Mouse (Mus musculus): ENCODE data around the gene Mcm3ap. TPM values are rescaled to one million over a fixed set of nuclear protein-coding genes. Genes with fewer than 3 reads are reported as not detected.

The Mcm3ap gene
- polyA plus RNA-seq (2014; fragmentation: Nextera tagmentation; extraction: Ambion mirVana), result 64.8 and 76.4 TPM in 2 replicates

GRCm38 (mm10) chr10:76468203-76469162 lies at the start of gene Mcm3ap, which contains the start of gene Ybey:
Gene Mcm3ap, plus strand, starts transcription at chr10:76468927.
Gene Ybey, minus strand, starts transcription at chr10:76469114.
- H3K4me2 ChIP-seq (ENCODE audit: low read depth, low read length), result peak within 1 kb of the TSS; percentile 49
- peak within 1 kb of the TSS; percentile 57; the same call in 1 of the 2 replicates for H3K27ac ChIP-seq (replicated peaks; ENCODE audit: low read depth, low read length)
- no peaks in the 10 kb centered on the region for H3K4me1 ChIP-seq (ENCODE audit: control insufficient read depth, insufficient read depth, low read length)
- peak; percentile 93 for DNase-seq (ENCODE audit: low spot score)
- peaks cover 7% of the 10 kb centered on the region for H3K36me3 ChIP-seq (replicated peaks; ENCODE audit: control insufficient read depth, insufficient read depth, low read depth, low read length)
- H3K27me3 ChIP-seq (ENCODE audit: control insufficient read depth, insufficient read depth, low read length), result no peaks in the 10 kb centered on the region
- H3K4me3 ChIP-seq (ENCODE audit: low read depth, low read length), result peak within 1 kb of the TSS; percentile 83
- no peaks in the 10 kb centered on the region for H3K9me3 ChIP-seq (replicated peaks; ENCODE audit: control insufficient read depth, low read length)
- H3K9ac ChIP-seq (replicated peaks; ENCODE audit: low read length), result peak within 1 kb of the TSS; percentile 93
- 2% methylated on average over 55 of the region's 55 CpGs for WGBS
- peak; percentile 95 for ATAC-seq (replicated peaks; ENCODE audit: insufficient number of reproducible peaks, low FRiP score, low TSS enrichment, low read depth)

DNA sequence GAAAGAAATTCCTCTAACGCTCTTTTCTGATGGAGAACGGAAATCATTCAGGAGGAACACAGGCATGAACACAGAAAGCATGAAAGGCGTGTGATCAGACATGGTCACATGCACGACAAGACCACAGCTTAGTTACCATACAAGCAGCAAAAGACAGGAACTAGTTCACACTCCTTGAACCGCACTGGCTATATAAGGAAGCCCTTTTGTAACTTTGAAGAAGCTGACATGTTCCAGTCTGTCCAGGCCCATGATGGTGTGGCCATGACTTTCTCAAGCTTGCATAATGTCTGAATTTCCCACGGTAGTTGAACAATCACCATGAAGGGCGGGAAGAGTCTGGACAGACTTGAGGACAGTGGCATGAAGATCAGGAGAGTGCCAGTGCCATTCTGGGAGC lies 43.1 kb upstream of the Mcm3ap start:
- ATAC-seq (replicated peaks; ENCODE audit: insufficient number of reproducible peaks, low FRiP score, low TSS enrichment, low read depth) (no peak), DNase-seq (ENCODE audit: low spot score) (no peak)
- H3K27me3 ChIP-seq (ENCODE audit: control insufficient read depth, insufficient read depth, low read length), result no peaks in the 10 kb centered on the region
- peaks cover 12% of the 10 kb centered on the region for H3K36me3 ChIP-seq (replicated peaks; ENCODE audit: control insufficient read depth, insufficient read depth, low read depth, low read length)
- H3K4me2 ChIP-seq (ENCODE audit: low read depth, low read length), result no peak overlapping the region
- H3K9ac ChIP-seq (replicated peaks; ENCODE audit: low read length), result no peak overlapping the region
- no peaks in the 10 kb centered on the region for H3K4me1 ChIP-seq (ENCODE audit: control insufficient read depth, insufficient read depth, low read length)
- no peaks in the 10 kb centered on the region for H3K9me3 ChIP-seq (replicated peaks; ENCODE audit: control insufficient read depth, low read length)
- WGBS, result 94% methylated on average over 7 of the region's 7 CpGs
- H3K27ac ChIP-seq (replicated peaks; ENCODE audit: low read depth, low read length), result no peak overlapping the region
- no peak overlapping the region for H3K4me3 ChIP-seq (ENCODE audit: low read depth, low read length)

GRCm38 (mm10) chr10:76433925-76434324 lies 34.8 kb upstream of the Mcm3ap start:
- WGBS, result 93% methylated on average over 11 of the region's 11 CpGs
- H3K27me3 ChIP-seq (ENCODE audit: control insufficient read depth, insufficient read depth, low read length), result no peaks in the 10 kb centered on the region

GRCm38 (mm10) chr10:76439107-76439890 lies 29.4 kb upstream of the Mcm3ap start:
- no peaks in the 10 kb centered on the region for H3K27me3 ChIP-seq (ENCODE audit: control insufficient read depth, insufficient read depth, low read length)
- 95% methylated on average over 9 of the region's 9 CpGs for WGBS
- H3K4me3 ChIP-seq (ENCODE audit: low read depth, low read length), result no peak overlapping the region
- H3K4me1 ChIP-seq (ENCODE audit: control insufficient read depth, insufficient read depth, low read length), result no peaks in the 10 kb centered on the region
- ATAC-seq (replicated peaks; ENCODE audit: insufficient number of reproducible peaks, low FRiP score, low TSS enrichment, low read depth) (no peak), DNase-seq (ENCODE audit: low spot score) (no peak)
- H3K4me2 ChIP-seq (ENCODE audit: low read depth, low read length), result no peak overlapping the region
- no peak overlapping the region for H3K27ac ChIP-seq (replicated peaks; ENCODE audit: low read depth, low read length)
- no peaks in the 10 kb centered on the region for H3K9me3 ChIP-seq (replicated peaks; ENCODE audit: control insufficient read depth, low read length)
- peaks cover 12% of the 10 kb centered on the region for H3K36me3 ChIP-seq (replicated peaks; ENCODE audit: control insufficient read depth, insufficient read depth, low read depth, low read length)
- H3K9ac ChIP-seq (replicated peaks; ENCODE audit: low read length), result no peak overlapping the region

More at GRCm38 (mm10) chr10:76433925-76434324, 34.8 kb upstream of the Mcm3ap start:
- H3K4me3 ChIP-seq (ENCODE audit: low read depth, low read length), result no peak overlapping the region
- no peak overlapping the region for H3K4me2 ChIP-seq (ENCODE audit: low read depth, low read length)
- DNase-seq (ENCODE audit: low spot score), result no peak
- ATAC-seq (replicated peaks; ENCODE audit: insufficient number of reproducible peaks, low FRiP score, low TSS enrichment, low read depth), result no peak
- H3K9ac ChIP-seq (replicated peaks; ENCODE audit: low read length), result no peak overlapping the region
- H3K4me1 ChIP-seq (ENCODE audit: control insufficient read depth, insufficient read depth, low read length), result no peaks in the 10 kb centered on the region
- H3K9me3 ChIP-seq (replicated peaks; ENCODE audit: control insufficient read depth, low read length), result no peaks in the 10 kb centered on the region
- peaks cover 26% of the 10 kb centered on the region for H3K36me3 ChIP-seq (replicated peaks; ENCODE audit: control insufficient read depth, insufficient read depth, low read depth, low read length)
- no peak overlapping the region for H3K27ac ChIP-seq (replicated peaks; ENCODE audit: low read depth, low read length)

- Histone ChIP-seq H3K36me3 (replicated peaks; ENCODE audit: control insufficient read depth, insufficient read depth, low read depth, low read length) (peaks cover 12% of the 10 kb centered on the region), H3K27ac (replicated peaks; ENCODE audit: low read depth, low read length) (no peak within 1 kb of the TSS), H3K4me3 (ENCODE audit: low read depth, low read length) (no peak within 1 kb of the TSS), H3K4me1 (ENCODE audit: control insufficient read depth, insufficient read depth, low read length) (no peaks in the 10 kb centered on the region), H3K27me3 (ENCODE audit: control insufficient read depth, insufficient read depth, low read length) (no peaks in the 10 kb centered on the region), H3K9me3 (replicated peaks; ENCODE audit: control insufficient read depth, low read length) (no peaks in the 10 kb centered on the region), H3K9ac (replicated peaks; ENCODE audit: low read length) (no peak within 1 kb of the TSS; the same call in 1 of the 2 replicates), H3K4me2 (ENCODE audit: low read depth, low read length) (no peak within 1 kb of the TSS)
- 93% methylated on average over 17 of the region's 17 CpGs for WGBS
- no peak for ATAC-seq (replicated peaks; ENCODE audit: insufficient number of reproducible peaks, low FRiP score, low TSS enrichment, low read depth)
- DNase-seq (ENCODE audit: low spot score), result no peak
Observed at GRCm38 (mm10) chr10:76440281-76440680, 28.4 kb upstream of the Mcm3ap start, which contains the start of gene AC141477.1. Gene AC141477.1, minus strand, starts transcription at chr10:76440444.

- Histone ChIP-seq H3K9ac (replicated peaks; ENCODE audit: low read length) (peak within 1 kb of the TSS; percentile 81), H3K9me3 (replicated peaks; ENCODE audit: control insufficient read depth, low read length) (no peaks in the 10 kb centered on the region), H3K27me3 (ENCODE audit: control insufficient read depth, insufficient read depth, low read length) (no peaks in the 10 kb centered on the region), H3K4me3 (ENCODE audit: low read depth, low read length) (peak within 1 kb of the TSS; percentile 83), H3K4me1 (ENCODE audit: control insufficient read depth, insufficient read depth, low read length) (no peaks in the 10 kb centered on the region), H3K4me2 (ENCODE audit: low read depth, low read length) (peak within 1 kb of the TSS; percentile 51), H3K36me3 (replicated peaks; ENCODE audit: control insufficient read depth, insufficient read depth, low read depth, low read length) (peaks cover 5% of the 10 kb centered on the region; the same call in 1 of the 2 replicates), H3K27ac (replicated peaks; ENCODE audit: low read depth, low read length) (peak within 1 kb of the TSS; percentile 88)
- peak; percentile 98 for ATAC-seq (replicated peaks; ENCODE audit: insufficient number of reproducible peaks, low FRiP score, low TSS enrichment, low read depth)
- DNase-seq (ENCODE audit: low spot score), result peak; percentile 98
- WGBS, result under 1% methylated on average over 77 of the region's 78 CpGs
Observed at GRCm38 (mm10) chr10:76442178-76443088, 26.3 kb upstream of the Mcm3ap start, which contains the start of gene Pcnt. Gene Pcnt, minus strand, starts transcription at chr10:76442786.

DNA sequence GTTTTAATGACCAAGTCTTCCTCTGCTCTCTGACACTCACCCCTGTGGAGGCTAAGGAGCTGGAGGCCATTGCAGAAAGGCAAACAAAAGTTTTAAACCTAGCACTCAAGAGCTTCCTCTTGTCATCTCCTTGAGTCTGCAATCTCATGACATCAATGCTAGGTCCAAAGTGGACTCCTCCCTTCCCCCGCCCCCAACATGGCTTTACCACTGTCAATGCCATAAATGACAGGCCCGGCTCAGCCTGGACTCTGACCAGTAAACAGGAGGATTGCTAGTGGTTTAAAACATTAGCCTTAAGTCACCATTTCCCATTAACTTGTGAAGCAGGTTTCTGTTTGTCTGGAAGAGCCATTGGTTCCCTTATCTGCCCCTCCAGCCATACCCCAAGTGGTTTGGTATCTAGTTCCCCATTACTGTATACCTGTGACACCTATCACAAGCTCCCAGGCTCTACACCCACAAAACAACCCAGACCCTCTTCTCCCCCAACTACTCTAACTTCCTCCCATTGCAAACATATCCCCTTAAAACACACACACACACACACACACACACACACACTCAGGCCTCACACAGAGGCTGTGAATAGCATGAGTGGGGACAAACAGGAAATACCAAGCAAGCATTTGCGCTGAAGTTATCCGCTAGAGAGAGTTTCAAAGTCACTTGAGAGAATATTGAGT lies 22.6 kb upstream of the Mcm3ap start:
- DNase-seq (ENCODE audit: low spot score) (no peak), ATAC-seq (replicated peaks; ENCODE audit: insufficient number of reproducible peaks, low FRiP score, low TSS enrichment, low read depth) (no peak)
- WGBS, result 82% methylated on average over 4 of the region's 4 CpGs
- no peak overlapping the region for H3K9ac ChIP-seq (replicated peaks; ENCODE audit: low read length)
- H3K36me3 ChIP-seq (replicated peaks; ENCODE audit: control insufficient read depth, insufficient read depth, low read depth, low read length), result no peaks in the 10 kb centered on the region
- no peaks in the 10 kb centered on the region for H3K9me3 ChIP-seq (replicated peaks; ENCODE audit: control insufficient read depth, low read length)
- H3K27me3 ChIP-seq (ENCODE audit: control insufficient read depth, insufficient read depth, low read length), result no peaks in the 10 kb centered on the region
- H3K4me2 ChIP-seq (ENCODE audit: low read depth, low read length), result no peak overlapping the region
- H3K4me3 ChIP-seq (ENCODE audit: low read depth, low read length), result no peak overlapping the region
- no peak overlapping the region for H3K27ac ChIP-seq (replicated peaks; ENCODE audit: low read depth, low read length)
- H3K4me1 ChIP-seq (ENCODE audit: control insufficient read depth, insufficient read depth, low read length), result no peaks in the 10 kb centered on the region
